ENCODE assay signal across 21 mouse cellular contexts in genomic region chr4:117816776-117817175, GRCm38 (mm10). TPM values are rescaled to one million over a fixed set of nuclear protein-coding genes. Genes with fewer than 3 reads are reported as not detected.
"Had no signal": no experiment of that assay in that cellular context is flagged by ENCODE, and none has a peak within 500 bp of the region (broad histone marks: within the 10 kb centered on the region; RNA-seq: fewer than 3 reads in every experiment).

No protein-coding gene starts in this region.

- H3K4me3 ChIP-seq: neural tube, embryonic 13.5 days; neural tube, embryonic 15.5 days; stomach, embryonic 15.5 days had no signal

- H3K27ac ChIP-seq: neural tube, embryonic 13.5 days; neural tube, embryonic 15.5 days; stomach, embryonic 15.5 days; stomach, postnatal 0 days had no signal

- H3K27me3 ChIP-seq: neural tube, embryonic 13.5 days; neural tube, embryonic 15.5 days; stomach, embryonic 15.5 days had no signal

- H3K36me3 ChIP-seq: neural tube, embryonic 13.5 days; neural tube, embryonic 15.5 days; stomach, embryonic 15.5 days had no signal

- H3K9me3 ChIP-seq: neural tube, embryonic 15.5 days; stomach, embryonic 15.5 days had no signal

- H3K9ac ChIP-seq: neural tube, embryonic 13.5 days; neural tube, embryonic 15.5 days; stomach, embryonic 15.5 days had no signal

- H3K4me1 ChIP-seq: neural tube, embryonic 13.5 days; neural tube, embryonic 15.5 days; stomach, embryonic 15.5 days had no signal

- DNase-seq: retina, postnatal 1 day; right cerebral cortex, adult 18-20 months; right cerebral cortex, postnatal 14 days; right cerebral cortex, postnatal 25 days; right cerebral cortex, postnatal 4 days; spleen, adult 18-20 months; thymus, adult 18-20 months; thymus, adult 2 months; thymus, postnatal 14 days; thymus, postnatal 25 days; thymus, postnatal 36 days; thymus, postnatal 4 days had no signal

- H3K4me2 ChIP-seq: neural tube, embryonic 13.5 days; neural tube, embryonic 15.5 days; stomach, embryonic 15.5 days had no signal

RNA-seq across cellular contexts. Expression of gene Slc6a9, which starts 17.5 kb away (rescaled TPM):
- total RNA-seq: neutrophil, adult 5-6 weeks had no signal

RNA-seq across cellular contexts. Expression of gene Klf17, which starts 51.3 kb away (rescaled TPM):
- total RNA-seq: neutrophil, adult 5-6 weeks had no signal
- polyA plus RNA-seq: neural tube, embryonic 13.5 days; neural tube, embryonic 14.5 days; neural tube, embryonic 15.5 days; small intestine, adult 2 months; spleen, adult 2 months; thymus, adult 2 months; urinary bladder, adult 2 months had no signal

RNA-seq across cellular contexts. Expression of gene Ccdc24, which starts 55.6 kb away (rescaled TPM):
- total RNA-seq: neutrophil, adult 5-6 weeks had no signal
